Mouse (Mus musculus): Measurements from ENCODE around the gene Pfdn6. TPM values are rescaled to one million over a fixed set of nuclear protein-coding genes. Genes with fewer than 3 reads are reported as not detected.
A peak's percentile ranks its signal among the peaks of the same experiment; 100 is the strongest.

The Pfdn6 gene
- polyA plus RNA-seq, 1 experiment from 2014 or later, result 178 TPM

- no peaks in the 10 kb centered on the region for H3K27me3 ChIP-seq (replicated peaks)
- ATAC-seq (replicated peaks), result peak; percentile 12; the same call in 1 of the 2 replicates
- peaks cover 27% of the 10 kb centered on the region for H3K4me1 ChIP-seq
- H3K4me3 ChIP-seq, result peak overlapping the region; percentile 92
- peak overlapping the region; percentile 93 for H3K4me2 ChIP-seq
- no peak overlapping the region for H3K27ac ChIP-seq
- peaks cover 26% of the 10 kb centered on the region for H3K36me3 ChIP-seq (replicated peaks)
- WGBS, result 2% methylated on average over 26 of the region's 26 CpGs
- H3K9ac ChIP-seq, result peak overlapping the region; percentile 80
- H3K9me3 ChIP-seq, result no peaks in the 10 kb centered on the region
These were observed 838 bp upstream of the Pfdn6 start for GRCm38 (mm10) chr17:33940981-33941380.

- peaks cover 27% of the 10 kb centered on the region for H3K4me1 ChIP-seq
- WGBS, result 82% methylated on average over 11 of the region's 11 CpGs
- no peak for ATAC-seq (replicated peaks)
- H3K9ac ChIP-seq, result no peak overlapping the region
- H3K27me3 ChIP-seq (replicated peaks), result no peaks in the 10 kb centered on the region
- no peaks in the 10 kb centered on the region for H3K9me3 ChIP-seq
- H3K4me3 ChIP-seq, result peak overlapping the region; percentile 92
- peaks cover 20% of the 10 kb centered on the region; the same call in 1 of the 2 replicates for H3K36me3 ChIP-seq (replicated peaks)
- peak overlapping the region; percentile 93; the same call in 1 of the 2 replicates for H3K4me2 ChIP-seq
- no peak overlapping the region for H3K27ac ChIP-seq
These were observed 1.4 kb downstream of the Pfdn6 start for GRCm38 (mm10) chr17:33938783-33939182.

- Histone ChIP-seq H3K4me3 (no peak overlapping the region), H3K27me3 (replicated peaks) (no peaks in the 10 kb centered on the region), H3K36me3 (replicated peaks) (peaks cover 10% of the 10 kb centered on the region; the same call in 1 of the 2 replicates), H3K4me2 (no peak overlapping the region), H3K9me3 (no peaks in the 10 kb centered on the region), H3K9ac (no peak overlapping the region), H3K27ac (no peak overlapping the region), H3K4me1 (peaks cover 25% of the 10 kb centered on the region)
- no peak for ATAC-seq (replicated peaks)
- 85% methylated on average over 15 of the region's 15 CpGs for whole genome bisulfite sequencing
These were observed 3.1 kb downstream of the Pfdn6 start for GRCm38 (mm10) chr17:33936993-33937392.

- WGBS, result 84% methylated on average over 21 of the region's 21 CpGs
- no peak for ATAC-seq (replicated peaks)
- peaks cover 22% of the 10 kb centered on the region for H3K4me1 ChIP-seq
- H3K4me3 ChIP-seq, result no peak overlapping the region
- H3K4me2 ChIP-seq, result no peak overlapping the region
- H3K9me3 ChIP-seq, result no peaks in the 10 kb centered on the region
- no peak overlapping the region for H3K9ac ChIP-seq
- peaks cover 10% of the 10 kb centered on the region; the same call in 1 of the 2 replicates for H3K36me3 ChIP-seq (replicated peaks)
- no peak overlapping the region for H3K27ac ChIP-seq
- no peaks in the 10 kb centered on the region for H3K27me3 ChIP-seq (replicated peaks)
These were observed 4.6 kb downstream of the Pfdn6 start for GRCm38 (mm10) chr17:33935422-33936055.

- no peak overlapping the region for H3K4me2 ChIP-seq
- H3K4me3 ChIP-seq, result no peak overlapping the region
- WGBS, result 94% methylated on average over 15 of the region's 15 CpGs
- peaks cover 10% of the 10 kb centered on the region; the same call in 1 of the 2 replicates for H3K36me3 ChIP-seq (replicated peaks)
- H3K27me3 ChIP-seq (replicated peaks), result no peaks in the 10 kb centered on the region
- no peak for ATAC-seq (replicated peaks)
- no peak overlapping the region for H3K27ac ChIP-seq
- H3K9ac ChIP-seq, result no peak overlapping the region
- H3K4me1 ChIP-seq, result peaks cover 23% of the 10 kb centered on the region
- no peaks in the 10 kb centered on the region for H3K9me3 ChIP-seq
These were observed 7.2 kb downstream of the Pfdn6 start for GRCm38 (mm10) chr17:33932970-33933369.

- WGBS, result 84% methylated on average over 14 of the region's 14 CpGs
- no peak overlapping the region for H3K4me2 ChIP-seq
- no peak for ATAC-seq (replicated peaks)
- H3K4me1 ChIP-seq, result peaks cover 26% of the 10 kb centered on the region
- no peak overlapping the region for H3K4me3 ChIP-seq
- no peaks in the 10 kb centered on the region for H3K9me3 ChIP-seq
- H3K36me3 ChIP-seq (replicated peaks), result peaks cover 8% of the 10 kb centered on the region; the same call in 1 of the 2 replicates
- no peak overlapping the region for H3K9ac ChIP-seq
- no peak overlapping the region for H3K27ac ChIP-seq
- H3K27me3 ChIP-seq (replicated peaks), result no peaks in the 10 kb centered on the region
These were observed 7.7 kb downstream of the Pfdn6 start for GRCm38 (mm10) chr17:33932448-33932847.

- Histone ChIP-seq H3K4me3 (no peak overlapping the region), H3K4me2 (no peak overlapping the region), H3K9ac (no peak overlapping the region), H3K27ac (no peak overlapping the region), H3K36me3 (replicated peaks) (peaks cover 3% of the 10 kb centered on the region; the same call in 1 of the 2 replicates), H3K9me3 (no peaks in the 10 kb centered on the region), H3K4me1 (peaks cover 26% of the 10 kb centered on the region), H3K27me3 (replicated peaks) (no peaks in the 10 kb centered on the region)
- WGBS, result 92% methylated on average over 11 of the region's 11 CpGs
- no peak for ATAC-seq (replicated peaks)
These were observed 8.2 kb downstream of the Pfdn6 start for GRCm38 (mm10) chr17:33931947-33932346.

- ATAC-seq (replicated peaks), result no peak
- Histone ChIP-seq H3K4me2 (peak overlapping the region; percentile 99), H3K36me3 (replicated peaks) (no peaks in the 10 kb centered on the region), H3K27me3 (replicated peaks) (no peaks in the 10 kb centered on the region), H3K9me3 (no peaks in the 10 kb centered on the region), H3K27ac (peak overlapping the region; percentile 93; the same call in 1 of the 2 replicates), H3K4me1 (peaks cover 26% of the 10 kb centered on the region), H3K4me3 (peak overlapping the region; percentile 93), H3K9ac (peak overlapping the region; percentile 89)
- WGBS, result 34% methylated on average over 18 of the region's 18 CpGs
These were observed 8.8 kb downstream of the Pfdn6 start for GRCm38 (mm10) chr17:33931159-33931866.

- peak overlapping the region; percentile 93 for H3K27ac ChIP-seq
- H3K4me2 ChIP-seq, result peak overlapping the region; percentile 99
- no peaks in the 10 kb centered on the region for H3K27me3 ChIP-seq (replicated peaks)
- H3K4me3 ChIP-seq, result peak overlapping the region; percentile 93
- peaks cover 26% of the 10 kb centered on the region for H3K4me1 ChIP-seq
- ATAC-seq (replicated peaks), result no peak; the same call in 1 of the 2 replicates
- H3K36me3 ChIP-seq (replicated peaks), result no peaks in the 10 kb centered on the region
- no peaks in the 10 kb centered on the region for H3K9me3 ChIP-seq
- WGBS, result under 1% methylated on average over 45 of the region's 45 CpGs
- peak overlapping the region; percentile 89 for H3K9ac ChIP-seq
These were observed 9.6 kb downstream of the Pfdn6 start for GRCm38 (mm10) chr17:33930280-33931158.

- Histone ChIP-seq H3K4me1 (peaks cover 26% of the 10 kb centered on the region), H3K36me3 (replicated peaks) (no peaks in the 10 kb centered on the region), H3K9ac (peak within 1 kb of the TSS; percentile 89), H3K4me3 (peak within 1 kb of the TSS; percentile 93), H3K27ac (peak within 1 kb of the TSS; percentile 93), H3K9me3 (no peaks in the 10 kb centered on the region), H3K27me3 (replicated peaks) (no peaks in the 10 kb centered on the region), H3K4me2 (peak within 1 kb of the TSS; percentile 99)
- peak; percentile 90 for ATAC-seq (replicated peaks)
- under 1% methylated on average over 80 of the region's 80 CpGs for WGBS
These were observed 10.5 kb downstream of the Pfdn6 start, which contains the start of gene Rgl2 for GRCm38 (mm10) chr17:33929371-33930279. Rgl2 (plus strand) TSS chr17:33929543.

Measured in midbrain, embryonic 15.5 days (tissue).